Mouse (Mus musculus) adrenal gland, adult 2 months (tissue): ENCODE data around the gene Avl9. TPM values are rescaled to one million over a fixed set of nuclear protein-coding genes. Genes with fewer than 3 reads are reported as not detected.

ENCODE experiments used
- DNase-seq: peaks from one replicate; pipeline ENCODE4 v3.0.0; 2021
- polyA plus RNA-seq: library from polyadenylated mRNA; depleted of rRNA; stranded (reverse); fragments of >200 nt; gene quantifications from 2 replicates; pipeline ENCODE4 v1.2.3, GENCODE M21; 2012; rRNA removed
- total RNA-seq, 2 experiments: library from RNA; stranded (reverse); gene quantifications; 2 replicates each; pipeline ENCODE4 v1.2.3; 2021

Avl9 gene
- total and polyA plus RNA-seq, 3 experiments, result 6.1 to 28.4 (median 18.8) TPM

- DNase-seq, result no peak
Observed at GRCm38 (mm10) chr6:56794834-56795233, 80.1 kb downstream of the Avl9 start.

DNA sequence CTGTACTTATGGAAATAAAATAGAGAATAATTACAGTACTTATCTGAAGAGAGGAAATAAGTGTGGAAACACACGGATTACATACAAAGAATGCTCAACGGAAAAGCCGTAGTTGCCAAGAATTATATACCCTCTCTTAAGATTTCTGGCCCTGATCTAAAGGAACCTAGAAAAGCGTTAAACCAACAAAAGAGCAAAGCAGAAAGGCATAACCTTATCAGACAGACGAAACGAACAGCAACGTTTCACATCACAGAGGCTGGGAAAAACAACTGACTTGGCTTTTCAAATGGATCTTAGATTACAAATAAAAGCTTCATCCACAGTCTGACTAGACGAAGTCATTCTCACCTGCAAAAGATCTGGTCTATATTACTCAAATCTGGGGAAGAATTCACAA, 81.5 kb downstream of the Avl9 start:
- no peak for DNase-seq

GRCm38 (mm10) chr6:56796668-56797141, 82.0 kb downstream of the Avl9 start:
- DNase-seq, result peak; percentile 53

DNA sequence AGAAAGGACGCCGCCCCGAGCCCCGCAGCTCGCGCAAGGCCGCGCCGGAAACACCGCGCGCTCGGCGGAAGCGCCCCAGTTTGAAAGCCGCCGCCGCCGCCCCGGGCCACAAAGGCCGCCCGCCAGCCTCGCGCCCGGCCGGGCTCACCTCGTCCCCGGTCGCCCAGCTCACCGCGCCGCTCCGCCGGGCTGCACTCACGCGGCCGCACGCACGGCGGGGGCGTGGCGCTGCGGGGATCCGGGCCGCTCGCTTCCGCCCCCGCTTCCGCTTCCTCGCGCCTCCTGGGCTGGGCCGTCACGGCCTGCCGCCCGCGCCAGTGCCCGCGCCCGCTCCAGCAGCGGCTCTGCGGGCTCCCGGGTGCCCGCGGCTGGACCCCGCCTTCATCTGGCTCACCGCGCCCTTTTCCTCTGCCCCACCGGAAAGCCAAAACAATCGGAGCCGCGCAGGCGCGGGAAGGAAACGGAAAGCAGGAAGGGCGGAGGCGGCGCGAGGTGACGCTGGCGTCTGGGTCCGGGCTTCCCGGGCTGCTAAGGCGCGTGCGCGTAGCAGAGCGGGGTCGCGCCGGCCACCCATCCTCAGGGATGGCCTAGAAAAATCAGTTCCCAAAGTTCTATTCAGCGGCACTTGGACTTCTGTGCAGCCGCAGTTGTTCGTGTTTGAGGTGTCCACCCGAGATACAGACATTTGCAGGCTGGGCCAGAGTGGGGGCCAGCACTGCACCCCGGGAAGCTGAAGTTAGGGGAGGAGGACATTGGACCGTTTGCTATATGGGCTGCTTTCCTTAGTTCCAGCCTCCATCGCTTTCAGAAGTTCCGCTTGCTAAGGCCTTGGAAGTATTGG, 82.8 kb downstream of the Avl9 start, which contains the start of gene Kbtbd2:
TSS of gene Kbtbd2 (minus strand) at position 503 of the 841 bp plus-strand sequence.
- peak; percentile 98 for DNase-seq

- no peak for DNase-seq
Observed at GRCm38 (mm10) chr6:56798152-56798465, 83.4 kb downstream of the Avl9 start.

GRCm38 (mm10) chr6:56805026-56805425, 90.3 kb downstream of the Avl9 start:
- no peak for DNase-seq

- DNase-seq, result no peak
Observed at GRCm38 (mm10) chr6:56806195-56806594, 91.5 kb downstream of the Avl9 start.

GRCm38 (mm10) chr6:56808656-56809055, 94.0 kb downstream of the Avl9 start:
- DNase-seq, result peak; percentile 45

Other genes with a start within 250 kb of the Avl9 start
- under 1 TPM; 0.17 to 0.31 TPM for gene Pde1c, start 145.8 kb upstream of the Avl9 start, total RNA-seq
- gene Pde1c, start 145.8 kb upstream of the Avl9 start, polyA plus RNA-seq, result not detected in 2 replicates
- 10 to 100 TPM; 18.9 to 28.1 TPM for gene Lsm5, start 10.2 kb upstream of the Avl9 start, total RNA-seq
- 0.31 TPM in 1 of 2 replicates, not detected in the other for gene Lsm5, start 10.2 kb upstream of the Avl9 start, polyA plus RNA-seq
- 10 to 100 TPM; 28.5 to 32.7 TPM for gene Kbtbd2, start 82.9 kb downstream of the Avl9 start, total RNA-seq
- 3.0 and 4.3 TPM in 2 replicates for gene Kbtbd2, start 82.9 kb downstream of the Avl9 start, polyA plus RNA-seq
- 10 to 100 TPM; 53.9 to 87.1 TPM for gene Fkbp9, start 117.2 kb downstream of the Avl9 start, total RNA-seq
- 33.5 and 35.2 TPM in 2 replicates for gene Fkbp9, start 117.2 kb downstream of the Avl9 start, polyA plus RNA-seq
- gene Nt5c3, start 209.0 kb downstream of the Avl9 start, total RNA-seq, result 10 to 100 TPM; 17.8 to 25.3 TPM
- 5.6 and 15.5 TPM in 2 replicates for gene Nt5c3, start 209.0 kb downstream of the Avl9 start, polyA plus RNA-seq
- under 1 TPM; 0.31 to 0.40 TPM for gene Vmn1r4, start 209.1 kb downstream of the Avl9 start, total RNA-seq
- 0.04 and 0.07 TPM in 2 replicates for gene Vmn1r4, start 209.1 kb downstream of the Avl9 start, polyA plus RNA-seq